Mouse (Mus musculus) retina, embryonic 14.5 days (tissue): ENCODE measurements around the gene Armc9.

ENCODE experiments used
- DNase-seq: peaks from one replicate; pipeline ENCODE4 v3.0.0-alpha.2; 2015; ENCODE audit warnings: low spot score

The Armc9 gene

GRCm38 (mm10) chr1:86174602-86175001, 20.0 kb downstream of the Armc9 start:
- no peak for DNase-seq

- no peak for DNase-seq
These were observed 21.5 kb downstream of the Armc9 start for GRCm38 (mm10) chr1:86176066-86176465.

GRCm38 (mm10) chr1:86178462-86179253, 24.1 kb downstream of the Armc9 start:
- peak; percentile 96 for DNase-seq

- no peak for DNase-seq
These were observed 27.6 kb downstream of the Armc9 start for GRCm38 (mm10) chr1:86182004-86182709.

DNA sequence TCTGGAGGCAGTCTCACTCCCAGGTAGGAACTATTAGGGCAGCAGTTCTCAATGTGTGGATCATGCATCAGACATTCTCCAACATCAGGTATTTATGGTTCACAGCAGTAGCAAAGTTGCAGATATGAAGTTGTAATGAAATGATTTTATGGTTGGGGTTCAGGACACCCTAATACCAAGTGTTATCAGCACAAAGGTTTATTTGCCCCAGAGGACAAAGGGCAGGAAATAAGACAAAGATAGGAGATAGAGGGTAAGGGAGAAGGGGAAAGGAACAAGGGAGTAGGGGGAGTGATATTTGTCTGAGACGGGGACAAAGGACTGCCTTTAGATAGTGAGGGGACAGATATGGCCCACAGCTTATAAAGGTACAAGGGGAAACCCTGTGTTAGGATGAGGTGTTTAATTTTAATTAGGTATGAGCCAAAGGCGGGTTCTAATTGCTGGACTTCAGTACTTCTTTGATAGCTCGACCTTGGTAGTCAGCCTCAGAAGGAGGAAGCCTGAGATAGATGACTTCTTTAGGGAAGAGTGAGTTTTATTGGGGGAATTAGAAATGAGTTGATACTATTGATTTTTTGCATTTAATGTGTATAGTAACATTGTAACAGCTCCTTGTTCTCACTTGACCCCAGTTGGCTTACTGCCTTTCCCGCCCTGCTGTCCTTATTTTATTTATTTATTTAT, 29.1 kb downstream of the Armc9 start:
- no peak for DNase-seq

GRCm38 (mm10) chr1:86186762-86187161, 32.2 kb downstream of the Armc9 start:
- no peak for DNase-seq

GRCm38 (mm10) chr1:86187856-86188255, 33.3 kb downstream of the Armc9 start:
- DNase-seq = no peak

DNA sequence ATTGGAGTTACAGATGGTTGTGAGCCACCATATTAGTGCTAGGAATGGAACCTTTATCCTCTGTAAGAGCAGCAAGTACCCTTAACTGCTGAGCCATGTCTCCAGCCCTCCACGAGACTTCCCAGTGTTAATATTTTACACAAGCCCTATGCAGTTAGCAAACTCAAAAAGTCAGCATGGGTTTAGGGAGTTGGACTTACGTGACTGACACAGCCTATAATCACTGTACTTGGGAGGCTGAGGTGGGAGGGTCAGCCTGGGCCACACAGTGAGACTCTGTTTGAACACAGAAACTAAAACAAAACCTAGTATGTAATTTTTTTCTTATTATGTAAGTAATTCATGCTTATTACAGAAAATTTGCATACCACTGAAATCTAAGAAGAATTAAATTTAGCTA, 33.7 kb downstream of the Armc9 start:
- DNase-seq = no peak

- no peak for DNase-seq
These were observed 34.6 kb downstream of the Armc9 start for GRCm38 (mm10) chr1:86189034-86189702.

- no peak for DNase-seq
These were observed 36.3 kb downstream of the Armc9 start for GRCm38 (mm10) chr1:86190843-86191242.

DNA sequence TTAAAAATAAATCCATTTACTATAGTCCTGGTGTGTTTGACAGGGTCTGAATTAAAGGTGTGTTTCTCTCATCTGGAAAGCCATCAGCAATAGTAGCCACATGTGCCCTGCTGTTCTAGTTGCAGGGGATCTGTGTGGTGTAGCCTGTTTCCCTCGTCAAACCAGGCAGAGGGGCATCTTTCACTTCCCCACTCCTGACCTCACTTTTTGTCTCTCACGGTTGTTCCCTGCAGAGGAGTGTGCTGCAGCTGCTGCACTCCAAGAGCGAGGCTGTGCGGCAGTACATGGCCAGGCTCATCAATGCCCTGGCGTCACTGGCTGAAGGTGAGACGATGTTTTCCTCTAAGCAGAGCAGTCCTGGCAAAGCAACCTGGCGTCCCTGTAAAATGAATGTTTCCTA, 39.5 kb downstream of the Armc9 start:
- DNase-seq = no peak

DNA sequence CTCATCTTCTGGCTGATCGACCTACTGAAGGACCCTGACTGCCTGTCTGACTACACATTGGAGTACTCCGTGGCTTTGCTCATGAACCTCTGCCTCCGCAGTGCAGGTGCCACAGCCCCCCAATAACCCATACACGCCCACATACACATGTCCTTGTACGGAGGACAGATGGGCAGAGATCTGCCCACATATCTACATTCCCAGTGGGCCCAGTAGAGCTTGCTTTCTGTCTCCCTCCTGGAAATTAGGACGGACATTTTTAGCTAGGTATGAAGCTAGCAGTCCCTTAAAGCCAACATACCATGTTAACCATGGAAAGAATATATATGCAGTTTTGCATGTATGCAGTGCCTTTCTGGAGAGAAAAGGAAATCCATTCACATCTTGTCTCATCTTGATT, 43.7 kb downstream of the Armc9 start:
- no peak for DNase-seq

GRCm38 (mm10) chr1:86199026-86199425, 44.4 kb downstream of the Armc9 start:
- DNase-seq = no peak

- DNase-seq = no peak
These were observed 46.7 kb downstream of the Armc9 start for GRCm38 (mm10) chr1:86201312-86201711.

DNA sequence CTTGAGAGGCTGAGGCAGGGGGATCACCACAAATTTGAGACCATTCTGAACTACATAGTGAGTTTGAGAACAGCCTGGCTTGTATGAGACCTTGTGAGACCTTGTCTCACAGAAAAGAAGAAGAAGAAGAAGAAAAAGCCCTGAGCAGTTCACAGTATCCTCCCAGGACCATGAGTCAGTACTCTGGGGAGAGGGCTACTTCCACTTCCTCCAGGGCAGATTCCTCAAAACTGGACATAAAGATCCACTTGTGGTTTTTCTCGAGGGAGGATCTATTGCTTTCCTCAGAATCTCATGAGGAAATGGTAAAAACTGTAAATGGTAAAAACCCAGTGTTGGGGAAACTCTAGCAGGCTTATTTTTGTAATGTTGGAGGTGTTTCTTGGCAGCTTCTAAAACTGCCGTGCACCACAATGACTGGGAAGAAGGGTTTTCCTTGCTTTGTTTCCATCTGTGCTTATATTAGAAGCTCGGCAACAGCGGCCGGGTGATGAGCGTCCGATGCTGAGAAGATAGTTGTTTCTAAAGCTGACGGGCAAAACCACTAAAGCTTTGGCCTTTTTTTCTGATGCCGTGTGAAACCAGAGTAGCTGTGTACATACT, 48.1 kb downstream of the Armc9 start:
- no peak for DNase-seq

- no peak for DNase-seq
These were observed 56.1 kb downstream of the Armc9 start for GRCm38 (mm10) chr1:86210676-86211075.

DNA sequence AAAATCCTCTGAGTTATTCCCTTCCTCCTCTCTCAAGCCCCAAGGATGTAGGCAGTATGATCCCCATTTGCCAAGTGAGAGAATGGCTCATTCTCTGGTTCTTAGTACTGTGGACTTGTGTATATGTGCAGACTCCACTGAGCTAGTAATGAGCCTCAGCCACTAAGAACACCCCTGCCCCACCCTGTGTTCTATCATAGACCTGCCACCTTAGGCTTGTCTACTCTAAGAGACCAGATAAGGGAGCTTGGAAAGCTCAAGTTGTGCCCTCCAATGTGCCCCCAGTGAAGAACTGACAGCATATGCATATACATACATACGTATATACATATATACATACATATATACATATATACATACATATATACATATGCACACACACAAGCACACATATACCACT, 56.9 kb downstream of the Armc9 start:
- DNase-seq = no peak

GRCm38 (mm10) chr1:86212731-86213130, 58.2 kb downstream of the Armc9 start:
- DNase-seq = no peak

DNA sequence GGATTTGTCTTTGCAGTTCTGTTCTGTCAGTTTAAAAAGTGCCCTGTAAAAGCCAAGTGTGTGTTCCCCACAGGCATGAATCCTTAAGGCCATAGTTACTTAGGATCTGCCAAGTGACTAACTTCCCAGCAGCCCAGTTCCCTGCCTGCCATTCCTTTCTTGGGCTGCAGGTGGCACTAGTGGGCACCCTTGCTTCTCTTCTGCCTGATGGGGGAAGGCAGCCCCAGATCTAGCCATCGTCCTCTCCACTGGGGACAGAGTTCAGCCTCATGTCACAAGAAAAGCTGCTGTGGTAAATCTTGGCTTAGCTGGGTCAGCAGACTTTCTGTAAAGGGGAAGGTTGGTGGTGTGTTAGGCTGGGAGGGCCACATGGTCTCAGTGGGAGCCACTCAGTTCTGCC, 59.6 kb downstream of the Armc9 start:
- peak; percentile 88 for DNase-seq

DNA sequence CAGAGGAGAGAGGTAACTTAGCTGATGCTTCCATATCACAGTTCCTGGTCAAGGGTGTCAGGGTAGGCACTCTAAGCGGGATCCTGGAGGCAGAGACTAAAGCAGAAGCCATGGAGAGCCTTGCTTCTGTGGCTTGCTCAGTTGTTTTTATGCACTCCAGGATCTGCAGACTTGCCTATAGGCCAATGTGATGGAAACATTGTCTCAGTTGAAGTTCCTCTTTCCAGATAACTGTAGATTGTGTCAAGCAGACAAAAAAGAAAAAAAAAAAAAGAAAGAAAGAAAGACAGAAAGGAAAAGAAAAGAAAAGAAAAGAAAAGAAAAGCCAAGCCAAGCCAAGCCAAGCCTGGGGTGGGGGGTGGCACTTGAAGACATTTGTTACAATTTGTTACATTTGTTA, 60.7 kb downstream of the Armc9 start:
- DNase-seq = no peak

- no peak for DNase-seq
These were observed 61.8 kb downstream of the Armc9 start for GRCm38 (mm10) chr1:86216412-86216811.

DNA sequence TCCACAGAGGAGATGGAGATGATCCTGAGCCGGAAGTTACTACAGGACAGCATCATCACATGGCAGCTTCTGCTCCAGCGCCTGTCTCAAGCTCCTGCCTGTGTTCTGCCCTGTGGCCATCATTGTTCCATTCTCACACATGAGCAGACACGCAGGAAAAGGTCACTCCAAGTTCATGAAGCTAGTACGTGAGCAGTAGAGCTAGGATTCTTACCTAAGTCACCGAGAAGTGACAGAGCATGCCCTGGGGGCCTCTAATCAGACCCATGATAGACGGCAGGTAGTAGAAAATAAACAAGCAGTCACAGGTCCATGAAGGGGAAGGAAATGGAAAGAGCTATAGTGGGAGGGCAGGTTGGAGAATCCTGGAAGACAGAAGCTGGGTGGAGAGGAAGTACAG, 63.4 kb downstream of the Armc9 start:
- peak; percentile 8 for DNase-seq
